Mouse (Mus musculus) 3134 (cell line): Measurements from ENCODE around the gene Utp4.

Experiments used
- DNase-seq: peaks from one replicate; pipeline ENCODE4 v3.0.0-alpha.2; 2011; ENCODE audit warnings: low spot score; ENCODE audit not compliant: insufficient read length; ENCODE audit errors: extremely low read depth

The Utp4 gene

DNA sequence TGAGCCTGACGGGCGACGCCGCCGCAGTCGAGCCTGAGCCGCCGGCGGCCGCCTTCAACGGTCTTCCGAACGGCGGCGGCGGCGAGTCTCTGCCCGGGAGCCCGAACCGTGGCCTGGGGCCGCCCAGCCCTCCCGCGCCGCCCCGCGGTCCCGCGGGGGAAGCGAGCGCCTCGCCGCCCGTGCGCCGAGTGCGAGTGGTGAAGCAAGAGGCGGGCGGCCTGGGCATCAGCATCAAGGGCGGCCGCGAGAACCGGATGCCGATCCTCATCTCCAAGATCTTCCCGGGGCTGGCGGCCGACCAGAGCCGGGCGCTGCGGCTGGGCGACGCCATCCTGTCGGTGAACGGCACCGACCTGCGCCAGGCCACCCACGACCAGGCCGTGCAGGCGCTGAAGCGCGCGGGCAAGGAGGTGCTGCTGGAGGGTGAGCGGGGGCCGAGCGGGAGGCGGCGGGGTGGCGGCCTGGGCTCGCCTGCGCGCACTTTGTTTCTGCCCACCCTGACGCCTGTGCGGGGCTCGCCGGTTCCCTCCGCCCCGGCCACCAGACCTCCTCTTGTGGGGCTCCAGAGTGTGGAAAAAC lies 42.6 kb downstream of the Utp4 start:
- DNase-seq, result peak; percentile 66

DNA sequence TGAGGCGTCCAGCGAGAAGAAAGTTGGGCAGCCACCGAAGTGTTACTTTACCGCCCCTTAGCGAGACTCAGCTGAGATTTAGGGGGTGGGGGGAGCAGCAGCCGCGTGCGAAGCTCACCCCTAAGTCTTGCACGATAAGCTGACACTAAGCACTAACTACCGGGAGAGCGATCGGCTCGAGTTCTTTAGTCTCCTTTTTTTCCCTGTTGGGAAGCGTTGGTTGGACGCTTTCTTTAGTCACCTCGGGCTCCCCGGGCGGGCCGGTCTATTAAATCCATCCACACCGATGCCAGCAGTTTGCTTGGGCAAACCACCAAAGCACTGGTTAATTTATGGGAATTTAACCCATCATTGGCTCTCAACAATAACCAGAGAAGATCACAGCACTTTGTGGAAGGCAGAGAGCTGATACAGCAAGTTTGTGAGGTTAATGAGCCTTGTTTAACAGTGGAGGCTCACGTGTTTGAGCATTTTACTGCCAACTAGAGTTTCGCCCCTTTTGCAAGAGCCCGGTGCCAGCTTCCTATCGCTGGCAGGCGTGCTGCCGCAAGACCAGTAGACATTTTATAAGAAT lies 43.1 kb downstream of the Utp4 start:
- DNase-seq, result peak; percentile 55

DNA sequence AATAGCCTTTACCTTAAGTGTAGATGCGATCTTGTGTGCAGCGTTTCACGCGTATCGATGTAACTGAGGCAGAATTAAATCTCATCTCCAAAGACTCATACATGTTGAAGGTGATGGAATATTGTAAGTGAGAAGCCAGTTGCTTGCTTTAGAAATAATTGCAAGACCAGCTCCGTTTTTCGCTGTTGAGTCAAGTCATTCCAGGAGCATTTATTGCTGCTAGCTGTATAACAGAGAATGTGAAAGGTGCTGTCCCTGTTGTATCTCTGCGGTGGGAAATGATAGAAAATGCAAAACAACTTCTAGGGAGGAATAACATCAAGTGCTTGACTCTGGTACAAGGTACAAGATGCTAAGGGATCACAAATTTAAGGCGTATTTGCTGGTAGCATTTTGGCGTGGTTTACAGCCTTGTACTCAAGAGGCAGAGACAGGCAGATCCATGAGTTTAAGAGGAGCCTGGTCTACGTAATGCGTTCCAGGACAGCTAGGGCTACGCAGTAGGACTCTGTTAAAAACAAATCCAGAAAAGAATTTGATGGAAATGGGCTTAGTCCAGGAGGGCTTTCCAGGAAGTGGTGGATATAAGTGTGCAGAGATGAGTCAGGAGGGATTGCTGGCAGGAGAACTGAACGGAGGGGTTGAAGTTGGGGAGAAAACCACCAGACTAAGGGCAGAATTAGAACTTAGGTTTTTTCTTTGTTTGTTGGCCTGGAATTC lies 43.8 kb downstream of the Utp4 start:
- DNase-seq, result peak; percentile 38

GRCm38 (mm10) chr8:106941806-106942205 lies 48.4 kb downstream of the Utp4 start:
- DNase-seq, result no peak

GRCm38 (mm10) chr8:106943874-106944418 lies 50.5 kb downstream of the Utp4 start:
- no peak for DNase-seq

GRCm38 (mm10) chr8:106944756-106945155 lies 51.3 kb downstream of the Utp4 start:
- DNase-seq, result no peak

DNA sequence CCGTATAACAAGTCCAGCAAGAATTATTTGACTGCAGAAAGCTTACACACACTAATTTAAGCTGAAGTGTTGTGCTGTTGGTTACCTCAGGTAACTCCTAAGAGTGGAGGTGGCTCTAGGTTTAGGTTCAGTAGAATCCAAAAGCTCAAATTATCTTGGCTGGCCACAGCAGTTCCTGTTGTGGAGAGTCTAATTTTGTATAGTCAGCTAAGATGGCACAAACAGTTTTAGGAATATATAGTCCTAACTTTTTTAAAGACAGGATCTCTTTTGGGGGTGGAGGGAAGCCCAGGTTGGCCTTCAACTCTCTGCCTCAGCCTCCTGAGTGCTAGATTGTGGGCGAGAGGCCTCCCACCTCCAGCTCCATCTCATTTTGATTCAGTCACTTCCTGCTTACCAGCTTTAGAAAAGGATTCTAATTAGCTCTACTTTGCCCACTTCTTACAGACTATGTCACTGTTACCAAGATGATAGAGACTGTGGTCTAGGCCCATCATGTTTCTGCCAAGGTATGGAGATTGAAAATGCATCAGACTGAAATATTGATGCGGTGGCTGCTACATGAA lies 55.3 kb downstream of the Utp4 start:
- DNase-seq, result no peak

DNA sequence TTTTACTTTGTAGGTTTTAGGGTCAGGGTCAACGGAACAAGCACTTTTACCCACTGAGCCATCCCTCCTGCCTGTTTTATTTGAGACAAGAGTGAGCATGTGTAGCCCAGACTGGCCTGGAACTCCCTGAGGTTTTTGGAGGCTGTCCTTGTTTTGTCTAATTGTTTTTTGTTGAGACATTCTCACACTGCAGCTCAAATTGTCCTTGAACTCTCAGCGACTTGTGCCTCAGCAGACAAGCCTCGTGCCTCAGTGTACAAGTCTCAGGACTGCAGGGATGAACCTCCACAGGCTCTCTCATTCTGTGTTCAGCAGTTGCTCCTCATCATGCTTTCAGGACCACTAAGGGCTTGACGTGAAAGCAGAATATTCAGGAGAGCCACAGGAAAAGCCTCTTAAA lies 58.3 kb downstream of the Utp4 start:
- DNase-seq, result no peak

GRCm38 (mm10) chr8:106953571-106953970 lies 60.1 kb downstream of the Utp4 start:
- peak; percentile 42 for DNase-seq

DNA sequence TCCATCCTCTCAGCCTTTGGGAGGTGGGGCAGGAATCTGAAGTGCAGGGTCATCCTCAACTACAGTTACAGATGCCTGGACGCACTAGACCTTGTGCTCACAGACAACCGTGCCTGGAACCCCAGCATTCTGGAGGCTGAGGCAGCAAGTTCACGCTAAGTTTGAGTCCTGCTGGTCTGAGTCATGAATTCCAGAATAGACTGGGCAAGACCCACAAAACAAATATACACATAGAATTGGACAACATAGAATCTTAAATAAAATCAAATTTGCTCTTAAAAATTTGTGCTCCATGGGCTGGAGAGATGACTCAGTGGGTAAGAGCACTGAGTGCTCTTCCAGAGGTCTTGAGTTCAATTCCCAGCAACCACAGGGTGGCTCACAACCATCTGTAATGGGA lies 63.6 kb downstream of the Utp4 start:
- peak; percentile 59 for DNase-seq

DNA sequence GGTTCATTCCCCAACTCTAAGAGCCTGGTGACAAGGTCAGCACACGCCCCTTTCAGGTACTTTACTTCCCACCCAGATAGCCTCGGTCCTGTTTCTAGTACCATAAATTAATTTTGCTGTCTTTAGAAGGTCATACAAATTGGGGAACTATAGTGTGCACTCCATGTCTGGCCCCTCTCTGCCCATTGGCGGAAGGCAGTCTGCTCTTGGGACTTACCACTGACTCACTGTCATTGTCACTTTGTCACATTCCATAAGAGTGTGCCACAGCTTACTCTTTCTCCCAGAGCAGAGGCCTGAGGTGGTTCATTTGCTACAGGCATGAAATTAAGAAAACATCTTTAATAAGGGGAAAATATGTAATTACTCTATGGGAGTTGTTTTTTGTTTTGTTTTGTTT lies 64.8 kb downstream of the Utp4 start:
- DNase-seq, result no peak

DNA sequence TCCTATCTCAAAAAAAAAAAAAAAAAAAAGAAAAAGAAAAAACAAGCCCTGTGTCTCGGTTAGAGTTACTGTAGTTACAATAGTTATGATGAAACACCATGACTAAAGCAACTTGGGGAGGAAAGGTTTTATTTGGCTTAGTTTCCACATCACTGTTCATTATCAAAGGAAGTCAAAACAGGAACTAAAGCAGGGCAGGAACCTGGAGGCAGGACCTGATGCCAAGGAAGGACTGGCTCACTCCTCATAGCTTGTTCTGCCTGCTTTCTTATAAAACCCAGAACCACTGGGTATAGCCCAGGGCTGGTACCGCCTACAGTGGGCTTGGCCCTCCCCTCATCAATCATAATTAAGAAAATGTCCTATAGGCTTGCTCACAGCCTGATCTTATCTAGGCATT lies 66.2 kb downstream of the Utp4 start:
- no peak for DNase-seq

- DNase-seq, result no peak
These were observed 68.9 kb downstream of the Utp4 start for GRCm38 (mm10) chr8:106962322-106962721.

- no peak for DNase-seq
These were observed 69.9 kb downstream of the Utp4 start for GRCm38 (mm10) chr8:106963365-106963764.

DNA sequence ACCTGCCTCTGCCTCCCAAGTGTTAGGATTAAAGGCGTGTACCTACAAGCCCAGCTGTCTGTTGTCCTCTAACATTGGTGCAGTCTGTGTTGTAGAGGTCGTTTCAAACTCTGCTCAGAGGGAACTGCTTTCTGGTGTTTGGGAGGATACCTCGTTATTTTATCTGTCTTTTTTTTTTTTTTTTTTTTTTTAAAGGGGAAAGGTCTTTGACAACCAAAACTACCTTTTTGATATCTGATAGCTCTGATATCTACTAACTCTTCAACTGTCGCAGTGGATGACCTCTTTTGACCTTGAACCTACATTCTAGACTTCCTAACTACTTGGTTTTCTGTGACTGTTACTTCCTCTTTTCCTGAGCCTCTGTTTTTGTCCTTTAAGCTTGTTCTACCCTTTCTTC lies 71.1 kb downstream of the Utp4 start:
- DNase-seq, result no peak

DNA sequence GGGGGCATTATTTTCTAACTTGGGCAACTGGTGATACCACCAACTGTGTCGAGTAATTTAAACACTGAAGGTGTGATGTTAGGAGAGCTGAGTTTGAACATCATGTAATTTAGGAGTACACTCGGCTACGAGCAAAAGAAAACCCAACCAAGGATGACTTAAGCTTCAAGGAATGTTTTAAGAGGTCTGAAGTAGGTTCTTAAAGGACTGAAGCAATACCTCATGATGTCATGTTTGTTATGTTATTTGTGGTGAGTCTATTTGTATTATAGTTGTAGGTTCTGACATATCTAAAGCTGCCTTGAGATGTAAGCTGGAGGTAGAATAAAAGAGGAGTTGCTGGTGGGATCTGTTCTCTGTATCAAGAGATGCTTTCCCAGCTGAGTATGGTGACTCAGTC lies 76.5 kb downstream of the Utp4 start:
- DNase-seq, result no peak

DNA sequence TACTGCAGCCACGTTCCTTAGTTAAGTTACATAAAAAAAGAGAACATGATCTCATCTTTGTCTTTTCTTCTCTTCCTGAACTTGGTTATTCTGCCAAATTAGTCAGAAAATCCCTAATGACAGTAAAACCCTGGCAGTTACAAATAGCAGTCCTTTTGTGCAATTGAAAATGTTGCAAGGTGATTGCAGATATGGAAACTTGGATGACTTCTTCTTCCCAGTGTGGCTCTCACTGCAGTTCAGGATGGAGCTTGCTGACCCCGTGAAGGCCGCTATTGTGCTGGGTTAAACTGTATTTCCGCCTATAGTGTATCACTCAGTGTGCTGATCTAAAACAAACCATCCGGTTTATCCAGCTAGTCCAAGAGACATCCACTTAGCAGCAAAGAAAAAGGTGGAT lies 78.5 kb downstream of the Utp4 start:
- DNase-seq, result no peak
